Mouse (Mus musculus): Measurements from ENCODE around the gene Gm49721.
"Not testable (repeated sequence)": the region's sequence is repeated elsewhere in the genome, so short reads cannot be mapped to it uniquely, and the experiment has no call there.

The Gm49721 gene

GRCm38 (mm10) chr17:6986118-6986517, 7.4 kb downstream of the Gm49721 start:
- DNase-seq, result not testable (repeated sequence)

- not testable (repeated sequence) for DNase-seq
These were observed 16.8 kb downstream of the Gm49721 start for GRCm38 (mm10) chr17:6995504-6995903.

- DNase-seq, result not testable (repeated sequence)
These were observed 18.1 kb downstream of the Gm49721 start for GRCm38 (mm10) chr17:6996826-6997225.

GRCm38 (mm10) chr17:6997778-6998490, 19.2 kb downstream of the Gm49721 start:
- not testable (repeated sequence) for DNase-seq

GRCm38 (mm10) chr17:7001790-7002585, 23.3 kb downstream of the Gm49721 start:
- DNase-seq, result not testable (repeated sequence)

GRCm38 (mm10) chr17:7003392-7003791, 24.7 kb downstream of the Gm49721 start:
- not testable (repeated sequence) for DNase-seq

- DNase-seq, result not testable (repeated sequence)
These were observed 26.9 kb downstream of the Gm49721 start for GRCm38 (mm10) chr17:7005646-7006045.

GRCm38 (mm10) chr17:7008885-7009284, 30.2 kb downstream of the Gm49721 start:
- not testable (repeated sequence) for DNase-seq

GRCm38 (mm10) chr17:7009440-7009839, 30.7 kb downstream of the Gm49721 start:
- DNase-seq, result not testable (repeated sequence)

GRCm38 (mm10) chr17:7009901-7010300, 31.2 kb downstream of the Gm49721 start:
- not testable (repeated sequence) for DNase-seq

GRCm38 (mm10) chr17:7014190-7014589, 35.5 kb downstream of the Gm49721 start:
- not testable (repeated sequence) for DNase-seq

GRCm38 (mm10) chr17:7025257-7025656, 46.6 kb downstream of the Gm49721 start, which contains the start of gene Gm1604a:
Gene Gm1604a, plus strand, starts transcription at chr17:7025568.
- peak; percentile 7 to 23 for DNase-seq

GRCm38 (mm10) chr17:7025764-7026346, 47.2 kb downstream of the Gm49721 start:
- not testable (repeated sequence) for DNase-seq

GRCm38 (mm10) chr17:7030204-7030603, 51.5 kb downstream of the Gm49721 start:
- DNase-seq, result not testable (repeated sequence)

GRCm38 (mm10) chr17:7030622-7031174, 52.0 kb downstream of the Gm49721 start:
- not testable (repeated sequence) for DNase-seq

- DNase-seq, result not testable (repeated sequence)
These were observed 54.8 kb downstream of the Gm49721 start for GRCm38 (mm10) chr17:7033192-7034166.

- not testable (repeated sequence) for DNase-seq
These were observed 90.4 kb downstream of the Gm49721 start for GRCm38 (mm10) chr17:7068997-7069539.

GRCm38 (mm10) chr17:7069561-7070240, 91.0 kb downstream of the Gm49721 start:
- not testable (repeated sequence) for DNase-seq

- DNase-seq, result peak; percentile 37 to 72
These were observed 95.8 kb downstream of the Gm49721 start for GRCm38 (mm10) chr17:7074494-7074893.

- DNase-seq, result not testable (repeated sequence)
These were observed 96.8 kb downstream of the Gm49721 start for GRCm38 (mm10) chr17:7075519-7075918.

GRCm38 (mm10) chr17:7079558-7079957, 100.9 kb downstream of the Gm49721 start:
- peak; percentile 46 to 76 for DNase-seq

All from cerebellum, postnatal 25 days (tissue).